Mouse (Mus musculus) kidney, embryonic 14.5 days (tissue): Measurements from ENCODE around the gene Ccnd1. TPM values are rescaled to one million over a fixed set of nuclear protein-coding genes. Genes with fewer than 3 reads are reported as not detected.
A peak's percentile ranks its signal among the peaks of the same experiment; 100 is the strongest.

Source experiments
- ATAC-seq: fragments of 200-750 bp; cut with Nextera tagmentation; 2 replicates; pipeline ENCODE4 v1.8.0; 2017; ENCODE audit warnings: moderate number of reproducible peaks, mild to moderate bottlenecking, moderate TSS enrichment, moderate library complexity; ENCODE audit not compliant: low FRiP score, low TSS enrichment
- H3K27ac ChIP-seq: fragments of 300-500 bp; sonication (generic); 2 replicates; pipeline ENCODE4 v1.5.1; 2014; ENCODE audit warnings: low read depth, mild to moderate bottlenecking, low read length, moderate library complexity, mixed read lengths
- H3K27me3 ChIP-seq: fragments of 300-500 bp; sonication (generic); 2 replicates; pipeline ENCODE4 v1.6.1; 2014; ENCODE audit warnings: mild to moderate bottlenecking, low read length; ENCODE audit not compliant: control insufficient read depth, insufficient read depth
- H3K36me3 ChIP-seq: fragments of 300-500 bp; sonication (generic); 2 replicates; pipeline ENCODE4 v1.6.1; 2014; ENCODE audit warnings: low read length, mixed read lengths; ENCODE audit not compliant: control insufficient read depth, insufficient read depth
- H3K4me1 ChIP-seq: fragments of 300-500 bp; sonication (generic); 2 replicates; pipeline ENCODE4 v1.6.1; 2014; ENCODE audit warnings: low read length, mixed read lengths; ENCODE audit not compliant: control insufficient read depth, insufficient read depth
- H3K4me2 ChIP-seq: fragments of 300-500 bp; sonication (generic); replicated peaks from 2 replicates; pipeline ENCODE4 v1.6.1; 2014; ENCODE audit warnings: low read depth, mild to moderate bottlenecking, low read length
- H3K4me3 ChIP-seq: fragments of 300-500 bp; sonication (generic); 2 replicates; pipeline ENCODE4 v1.5.1; 2014; ENCODE audit warnings: mild to moderate bottlenecking, low read length
- H3K9ac ChIP-seq: fragments of 300-500 bp; sonication (generic); 2 replicates; pipeline ENCODE4 v1.6.1; 2014; ENCODE audit warnings: low read depth, mild to moderate bottlenecking, low read length, moderate library complexity
- H3K9me3 ChIP-seq: fragments of 300-500 bp; sonication (generic); 2 replicates; pipeline ENCODE4 v1.6.1; 2016; ENCODE audit warnings: low read length; ENCODE audit not compliant: control insufficient read depth
- WGBS: fragments of 180-500 bp; shearing (Covaris S2); extraction: QIAGEN DNeasy Blood & Tissue Kit; methylation state at CpG from one replicate; pipeline ENCODE4 v1.1.7; 2014; 5-methylcytosine and 5-hydroxymethylcytosine counted together
- polyA plus RNA-seq: library from polyadenylated mRNA; unstranded; fragments of >200 nt; fragmentation: Nextera tagmentation; extraction: Ambion mirVana; gene quantifications from 2 replicates; pipeline ENCODE4 v1.2.1, GENCODE M21; 2014

Ccnd1 gene
- polyA plus RNA-seq, 1 experiment from 2014 or later = 315 TPM

DNA sequence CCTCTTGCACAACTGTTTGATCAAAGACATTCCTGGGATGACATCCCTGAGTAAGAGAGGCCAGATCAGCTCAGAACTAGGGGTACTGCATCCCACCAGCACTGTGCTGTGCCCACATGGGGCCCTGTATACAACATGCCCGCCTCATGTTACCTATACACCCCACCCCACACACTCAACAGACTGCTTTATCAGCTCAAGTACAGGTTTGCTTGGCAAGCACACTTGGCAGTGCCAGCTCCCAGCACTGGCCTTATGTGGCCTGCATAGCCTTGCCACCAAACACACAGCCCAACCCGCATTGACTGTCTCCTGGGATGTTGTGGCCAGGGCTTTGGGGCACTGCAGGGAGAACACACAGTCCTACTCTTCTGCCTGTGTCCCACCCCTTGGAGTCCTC lies 12.1 kb downstream of the Ccnd1 start:
- WGBS = 75% methylated on average over 2 of the region's 2 CpGs
- H3K9me3 ChIP-seq = no peaks in the 10 kb centered on the region
- H3K36me3 ChIP-seq = peaks cover 27% of the 10 kb centered on the region
- no peak overlapping the region for H3K27ac ChIP-seq
- no peak overlapping the region for H3K4me3 ChIP-seq
- ATAC-seq = no peak
- no peaks in the 10 kb centered on the region for H3K27me3 ChIP-seq
- no peaks in the 10 kb centered on the region for H3K4me1 ChIP-seq
- H3K9ac ChIP-seq = no peak overlapping the region
- H3K4me2 ChIP-seq = no peak overlapping the region

DNA sequence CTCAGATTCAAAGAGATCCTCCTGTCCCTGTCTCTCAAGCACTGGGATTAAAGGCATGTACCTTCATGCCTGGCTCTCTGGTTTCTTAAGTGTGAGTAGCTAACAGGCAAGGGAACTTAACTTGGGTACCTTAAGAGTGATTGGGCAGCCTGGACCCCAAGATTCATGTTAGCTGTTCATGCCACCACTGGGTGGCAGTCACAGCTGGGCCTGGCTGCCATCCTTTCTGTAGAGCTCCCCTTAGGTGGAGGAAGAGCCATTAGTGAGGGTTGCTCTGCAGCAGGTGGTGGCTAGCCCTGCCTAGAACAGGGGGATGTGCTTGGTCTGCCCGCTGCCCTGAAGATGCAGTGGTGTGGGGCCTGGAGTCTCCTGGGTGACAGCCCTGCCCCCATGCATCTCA lies 20.9 kb downstream of the Ccnd1 start:
- no peak overlapping the region for H3K4me2 ChIP-seq
- no peak overlapping the region for H3K27ac ChIP-seq
- ATAC-seq = no peak
- 84% methylated on average over 1 of the region's 1 CpGs for WGBS
- no peak overlapping the region for H3K9ac ChIP-seq
- H3K4me1 ChIP-seq = peaks cover 8% of the 10 kb centered on the region
- no peak overlapping the region for H3K4me3 ChIP-seq
- no peaks in the 10 kb centered on the region for H3K27me3 ChIP-seq
- peaks cover 35% of the 10 kb centered on the region for H3K36me3 ChIP-seq
- H3K9me3 ChIP-seq = no peaks in the 10 kb centered on the region

DNA sequence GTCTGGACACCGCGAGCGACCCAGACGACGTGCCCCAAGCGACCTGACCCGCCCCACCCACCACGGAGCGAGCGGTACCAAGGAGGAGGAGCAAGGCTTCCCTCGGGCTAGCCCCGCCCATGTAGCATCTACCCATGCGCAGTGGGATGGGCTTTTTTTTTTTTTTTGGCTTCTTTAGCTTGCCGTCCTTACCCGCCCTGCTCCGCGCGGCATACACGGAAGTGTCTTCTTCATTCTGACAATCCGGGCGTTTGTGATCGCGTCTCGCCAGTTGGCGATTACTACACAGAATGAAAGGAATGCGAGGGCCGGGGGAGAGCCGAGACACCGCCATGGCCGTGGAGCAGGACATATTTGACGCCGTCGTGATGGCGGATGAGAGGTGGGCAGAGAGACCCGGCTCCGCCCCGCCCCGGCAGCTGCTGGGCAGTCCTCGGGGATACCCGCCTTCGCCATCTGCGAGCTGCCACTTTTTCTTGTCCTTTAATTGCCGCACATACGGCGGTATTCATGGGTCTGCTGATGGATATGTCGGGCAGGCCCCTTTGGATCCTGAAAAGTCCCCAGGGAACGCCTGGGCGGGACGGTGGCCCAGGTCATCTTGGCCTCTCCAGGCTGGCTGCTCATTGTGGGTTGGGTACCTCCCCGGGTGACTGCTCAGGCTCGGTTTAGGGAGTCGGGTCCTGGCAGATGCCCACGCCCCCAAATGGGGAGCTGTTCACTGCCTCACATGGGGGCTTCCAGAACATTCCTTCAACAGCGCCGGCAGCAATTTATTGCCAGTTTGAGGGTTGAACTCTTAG lies 24.6 kb downstream of the Ccnd1 start, which contains the start of gene LTO1:
Gene LTO1 (plus strand): TSS at position 153 of the 803 bp plus-strand sequence.
- peak within 1 kb of the TSS; percentile 18; the same call in 1 of the 2 replicates for H3K27ac ChIP-seq
- peak within 1 kb of the TSS; percentile 74 for H3K4me2 ChIP-seq
- peak within 1 kb of the TSS; percentile 65 for H3K4me3 ChIP-seq
- peak; percentile 92 for ATAC-seq
- H3K36me3 ChIP-seq = peaks cover 19% of the 10 kb centered on the region; the same call in 1 of the 2 replicates
- H3K9me3 ChIP-seq = no peaks in the 10 kb centered on the region
- WGBS = under 1% methylated on average over 55 of the region's 55 CpGs
- H3K27me3 ChIP-seq = no peaks in the 10 kb centered on the region
- peaks cover 8% of the 10 kb centered on the region for H3K4me1 ChIP-seq
- peak within 1 kb of the TSS; percentile 75 for H3K9ac ChIP-seq

DNA sequence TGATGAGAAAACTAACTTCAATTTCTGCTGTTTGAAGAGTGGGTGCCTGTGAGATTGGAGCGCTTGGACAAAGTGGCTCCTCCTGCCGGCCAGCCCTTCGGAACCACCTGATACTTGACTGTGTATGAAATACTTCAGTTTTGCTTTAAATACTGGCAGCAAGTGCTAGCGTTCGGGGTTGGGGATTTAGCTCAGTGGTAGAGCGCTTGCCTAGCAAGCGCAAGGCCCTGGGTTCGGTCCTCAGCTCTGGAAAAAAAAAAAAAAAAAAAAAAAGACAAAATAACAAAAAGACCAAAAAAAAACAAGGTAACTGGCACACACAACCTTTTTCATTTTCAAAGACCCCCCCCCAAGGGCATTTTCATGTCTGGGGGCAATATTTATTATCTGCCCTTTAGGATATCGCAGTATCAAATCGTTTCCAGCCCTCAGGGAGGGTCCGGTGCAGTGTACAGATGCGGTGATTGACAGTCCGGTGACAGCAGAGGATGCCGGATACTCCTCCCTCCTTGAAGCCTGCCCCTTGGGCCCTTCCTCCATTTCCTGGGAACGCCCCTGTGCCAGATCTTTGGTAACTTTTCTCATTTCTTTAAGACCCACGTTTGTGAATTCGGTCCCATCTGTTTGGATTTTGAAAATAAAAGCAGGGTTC lies 25.3 kb downstream of the Ccnd1 start:
- Histone ChIP-seq H3K4me3 (peak overlapping the region; percentile 65), H3K27ac (no peak overlapping the region), H3K36me3 (peaks cover 16% of the 10 kb centered on the region; the same call in 1 of the 2 replicates), H3K4me2 (peak overlapping the region; percentile 43), H3K9ac (peak overlapping the region; percentile 75; the same call in 1 of the 2 replicates), H3K27me3 (no peaks in the 10 kb centered on the region), H3K4me1 (peaks cover 8% of the 10 kb centered on the region), H3K9me3 (no peaks in the 10 kb centered on the region)
- peak; percentile 93 for ATAC-seq
- 6% methylated on average over 17 of the region's 17 CpGs for WGBS

DNA sequence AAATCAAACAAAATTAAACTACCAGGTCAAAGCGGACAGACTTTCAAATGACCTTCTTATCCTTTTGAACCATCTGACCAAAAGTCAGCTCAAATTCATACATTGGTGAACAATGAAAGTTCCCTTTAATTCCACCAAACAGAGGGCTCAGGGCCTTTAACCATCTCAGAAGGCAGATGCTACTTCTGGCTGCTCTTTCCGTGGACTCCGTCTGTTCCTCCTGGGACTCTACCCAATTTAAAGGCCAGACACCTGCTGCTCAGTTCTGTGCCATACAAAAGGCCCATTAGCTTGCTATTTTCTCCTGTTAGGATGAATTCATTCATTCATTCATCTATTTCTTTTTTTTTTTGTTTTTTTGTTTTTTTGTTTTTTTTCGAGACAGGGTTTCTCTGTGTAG lies 26.8 kb downstream of the Ccnd1 start:
- Histone ChIP-seq H3K9ac (no peak overlapping the region), H3K9me3 (no peaks in the 10 kb centered on the region), H3K27ac (no peak overlapping the region), H3K4me3 (no peak overlapping the region), H3K4me2 (no peak overlapping the region), H3K36me3 (peaks cover 5% of the 10 kb centered on the region; the same call in 1 of the 2 replicates), H3K4me1 (peaks cover 8% of the 10 kb centered on the region), H3K27me3 (no peaks in the 10 kb centered on the region)
- no peak for ATAC-seq
- 80% methylated on average over 4 of the region's 4 CpGs for WGBS

DNA sequence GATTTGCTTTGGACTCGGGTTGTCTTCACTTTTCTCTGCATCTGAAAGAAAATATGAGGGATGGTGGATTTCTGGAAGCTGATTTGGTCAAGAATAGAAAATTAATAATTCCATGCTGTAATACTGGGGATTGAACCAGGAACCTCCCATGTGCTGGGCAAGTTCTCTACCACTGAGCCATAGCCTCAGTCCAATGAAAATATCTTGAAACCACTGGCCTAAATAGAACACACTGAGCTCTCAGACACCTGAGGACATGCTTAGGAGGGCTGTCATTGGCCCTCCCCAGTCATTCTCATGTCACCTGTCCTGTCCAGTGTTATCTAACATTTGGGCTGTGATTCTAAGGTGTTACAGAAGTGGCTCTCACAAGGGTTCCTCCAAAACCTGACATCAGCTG lies 28.6 kb downstream of the Ccnd1 start:
- WGBS = 85% methylated on average over 1 of the region's 1 CpGs
- no peaks in the 10 kb centered on the region for H3K36me3 ChIP-seq
- no peak for ATAC-seq
- peaks cover 6% of the 10 kb centered on the region for H3K4me1 ChIP-seq
- no peaks in the 10 kb centered on the region for H3K27me3 ChIP-seq
- H3K4me3 ChIP-seq = no peak overlapping the region
- no peak overlapping the region for H3K4me2 ChIP-seq
- H3K27ac ChIP-seq = no peak overlapping the region
- H3K9me3 ChIP-seq = no peaks in the 10 kb centered on the region
- H3K9ac ChIP-seq = no peak overlapping the region

DNA sequence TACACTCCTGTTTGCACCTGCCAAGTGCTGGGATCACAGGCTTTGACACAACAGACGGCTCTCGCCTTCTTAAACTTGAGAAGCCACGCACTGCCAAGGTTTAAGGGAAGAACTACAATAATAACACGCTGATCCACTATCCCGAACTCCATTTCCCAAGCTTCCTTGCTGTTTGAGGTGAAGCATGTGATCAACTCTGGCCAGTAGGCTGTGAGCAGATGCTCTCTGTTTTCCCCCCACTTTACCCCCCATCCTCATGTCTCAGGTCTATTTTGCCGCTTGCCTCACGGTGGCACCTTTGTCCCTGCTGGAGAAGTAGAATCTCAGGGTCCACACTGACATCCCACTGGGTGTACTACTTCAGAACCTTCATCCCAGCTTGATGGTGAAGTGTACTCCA lies 31.0 kb downstream of the Ccnd1 start:
- no peak for ATAC-seq
- Histone ChIP-seq H3K27ac (no peak overlapping the region), H3K4me3 (no peak overlapping the region), H3K9me3 (0 out of 2 replicates have a peak, but pooled peaks cover 2% of the 10 kb centered on the region), H3K27me3 (no peaks in the 10 kb centered on the region), H3K9ac (no peak overlapping the region), H3K4me1 (no peaks in the 10 kb centered on the region), H3K4me2 (no peak overlapping the region), H3K36me3 (no peaks in the 10 kb centered on the region)
- 33% methylated on average over 7 of the region's 7 CpGs for WGBS

DNA sequence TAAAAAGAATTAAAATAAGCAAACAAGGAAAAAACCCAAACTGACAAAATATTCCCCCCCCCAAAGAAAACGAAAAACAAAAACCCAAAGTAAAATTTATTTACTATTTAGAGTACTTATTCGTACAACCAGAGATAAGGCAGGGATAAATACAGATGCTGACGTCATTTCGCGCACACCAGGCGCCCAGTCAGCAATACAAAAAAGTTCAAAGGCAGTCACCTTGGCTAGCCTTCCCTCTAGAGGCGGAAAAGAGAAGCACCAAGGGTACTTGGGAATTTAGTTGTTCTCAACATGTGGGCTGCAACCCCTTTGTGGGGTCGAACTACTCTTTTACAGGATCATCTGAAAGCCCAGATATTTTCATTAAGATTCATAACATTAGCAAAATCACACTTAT lies 31.9 kb downstream of the Ccnd1 start:
- ATAC-seq = no peak
- Histone ChIP-seq H3K27ac (no peak overlapping the region), H3K4me3 (no peak overlapping the region), H3K9ac (no peak overlapping the region), H3K36me3 (no peaks in the 10 kb centered on the region), H3K4me1 (no peaks in the 10 kb centered on the region), H3K4me2 (no peak overlapping the region), H3K9me3 (0 out of 2 replicates have a peak, but pooled peaks cover 2% of the 10 kb centered on the region), H3K27me3 (no peaks in the 10 kb centered on the region)
- WGBS = 8% methylated on average over 8 of the region's 8 CpGs
